Mouse (Mus musculus) splenic B cell, adult 2 months (primary cell): ENCODE data around the gene Acot12.
"Not testable (repeated sequence)": the region's sequence is repeated elsewhere in the genome, so short reads cannot be mapped to it uniquely, and the experiment has no call there.

ENCODE experiments used
- DNase-seq: peaks from one replicate; pipeline ENCODE4 v3.0.0-alpha.2; 2011; ENCODE audit warnings: low read depth, low spot score
- H3K27me3 ChIP-seq: 2 replicates; pipeline ENCODE4 v1.6.1; 2012; ENCODE audit warnings: mild to moderate bottlenecking, low read length, moderate library complexity, mixed read lengths; ENCODE audit not compliant: control insufficient read depth, poor library complexity, insufficient read depth, severe bottlenecking
- H3K36me3 ChIP-seq: 2 replicates; pipeline ENCODE4 v1.6.1; 2012; ENCODE audit warnings: mild to moderate bottlenecking, low read length, moderate library complexity, mixed read lengths; ENCODE audit not compliant: control insufficient read depth, poor library complexity, insufficient read depth, severe bottlenecking

Gene Acot12

GRCm38 (mm10) chr13:91746470-91746869, 5.2 kb downstream of the Acot12 start:
- no peak for DNase-seq
- Histone ChIP-seq H3K27me3 (no peaks in the 10 kb centered on the region), H3K36me3 (no peaks in the 10 kb centered on the region)

GRCm38 (mm10) chr13:91748401-91748800, 7.1 kb downstream of the Acot12 start:
- no peak for DNase-seq
- H3K36me3 ChIP-seq, result no peaks in the 10 kb centered on the region
- no peaks in the 10 kb centered on the region for H3K27me3 ChIP-seq

- DNase-seq, result no peak
- Histone ChIP-seq H3K36me3 (no peaks in the 10 kb centered on the region), H3K27me3 (no peaks in the 10 kb centered on the region)
These were observed 8.7 kb downstream of the Acot12 start for GRCm38 (mm10) chr13:91749981-91750380.

- no peak for DNase-seq
- Histone ChIP-seq H3K36me3 (no peaks in the 10 kb centered on the region), H3K27me3 (no peaks in the 10 kb centered on the region)
These were observed 12.4 kb downstream of the Acot12 start for GRCm38 (mm10) chr13:91753724-91754123.

- no peak for DNase-seq
- Histone ChIP-seq H3K27me3 (no peaks in the 10 kb centered on the region), H3K36me3 (no peaks in the 10 kb centered on the region)
These were observed 13.4 kb downstream of the Acot12 start for GRCm38 (mm10) chr13:91754762-91755161.

- no peaks in the 10 kb centered on the region for H3K27me3 ChIP-seq
- no peak for DNase-seq
These were observed 14.9 kb downstream of the Acot12 start for GRCm38 (mm10) chr13:91756230-91756629.

GRCm38 (mm10) chr13:91758316-91759048, 17.2 kb downstream of the Acot12 start:
- no peak for DNase-seq
- Histone ChIP-seq H3K27me3 (no peaks in the 10 kb centered on the region), H3K36me3 (no peaks in the 10 kb centered on the region)

More at GRCm38 (mm10) chr13:91756230-91756629, 14.9 kb downstream of the Acot12 start:
- no peaks in the 10 kb centered on the region for H3K36me3 ChIP-seq

- Histone ChIP-seq H3K36me3 (no peaks in the 10 kb centered on the region), H3K27me3 (no peaks in the 10 kb centered on the region)
- DNase-seq, result no peak
These were observed 18.5 kb downstream of the Acot12 start for GRCm38 (mm10) chr13:91759791-91760190.

GRCm38 (mm10) chr13:91760302-91761050, 19.2 kb downstream of the Acot12 start:
- no peak for DNase-seq
- no peaks in the 10 kb centered on the region for H3K36me3 ChIP-seq

GRCm38 (mm10) chr13:91761654-91762445, 20.5 kb downstream of the Acot12 start:
- Histone ChIP-seq H3K27me3 (no peaks in the 10 kb centered on the region), H3K36me3 (no peaks in the 10 kb centered on the region)
- no peak for DNase-seq

More at GRCm38 (mm10) chr13:91760302-91761050, 19.2 kb downstream of the Acot12 start:
- H3K27me3 ChIP-seq, result no peaks in the 10 kb centered on the region

GRCm38 (mm10) chr13:91763654-91764053, 22.3 kb downstream of the Acot12 start:
- DNase-seq, H3K36me3 ChIP-seq, H3K27me3 ChIP-seq: not testable (repeated sequence)

- no peaks in the 10 kb centered on the region for H3K27me3 ChIP-seq
These were observed 24.3 kb downstream of the Acot12 start for GRCm38 (mm10) chr13:91765627-91766026.

GRCm38 (mm10) chr13:91768683-91769651, 27.7 kb downstream of the Acot12 start:
- Histone ChIP-seq H3K36me3 (no peaks in the 10 kb centered on the region), H3K27me3 (no peaks in the 10 kb centered on the region)
- no peak for DNase-seq

More at GRCm38 (mm10) chr13:91765627-91766026, 24.3 kb downstream of the Acot12 start:
- no peaks in the 10 kb centered on the region for H3K36me3 ChIP-seq
- no peak for DNase-seq

- Histone ChIP-seq H3K27me3 (no peaks in the 10 kb centered on the region), H3K36me3 (no peaks in the 10 kb centered on the region)
These were observed 36.8 kb downstream of the Acot12 start for GRCm38 (mm10) chr13:91778092-91778491.

More at GRCm38 (mm10) chr13:91778092-91778491, 36.8 kb downstream of the Acot12 start:
- DNase-seq, result no peak
